Mouse (Mus musculus) R1 (cell line): Measurements from ENCODE around the gene Foxp2.

ENCODE experiments used
- DNase-seq: peaks from one replicate; pipeline ENCODE4 v3.0.0-alpha.2; 2018; ENCODE audit warnings: low read depth, low spot score

The Foxp2 gene

GRCm38 (mm10) chr6:15370827-15371226 lies 469.7 kb downstream of the Foxp2 start:
- DNase-seq, result no peak

- no peak for DNase-seq
These were observed 472.5 kb downstream of the Foxp2 start for GRCm38 (mm10) chr6:15373621-15374020.

GRCm38 (mm10) chr6:15378261-15378660 lies 477.1 kb downstream of the Foxp2 start:
- DNase-seq, result no peak

GRCm38 (mm10) chr6:15396462-15396861 lies 495.3 kb downstream of the Foxp2 start:
- no peak for DNase-seq

- DNase-seq, result no peak
These were observed 496.3 kb downstream of the Foxp2 start for GRCm38 (mm10) chr6:15397485-15397884.

- DNase-seq, result no peak
These were observed 500.0 kb downstream of the Foxp2 start for GRCm38 (mm10) chr6:15401138-15401537.

GRCm38 (mm10) chr6:15402026-15402425 lies 500.9 kb downstream of the Foxp2 start:
- DNase-seq, result no peak

GRCm38 (mm10) chr6:15415099-15415498 lies 514.0 kb downstream of the Foxp2 start:
- DNase-seq, result no peak

- DNase-seq, result no peak
These were observed 558.6 kb downstream of the Foxp2 start for GRCm38 (mm10) chr6:15459701-15460100.

- no peak for DNase-seq
These were observed 562.2 kb downstream of the Foxp2 start for GRCm38 (mm10) chr6:15463390-15463789.

GRCm38 (mm10) chr6:15465471-15465870 lies 564.3 kb downstream of the Foxp2 start:
- no peak for DNase-seq

- DNase-seq, result no peak
These were observed 565.5 kb downstream of the Foxp2 start for GRCm38 (mm10) chr6:15466634-15467033.

GRCm38 (mm10) chr6:15486909-15487308 lies 585.8 kb downstream of the Foxp2 start:
- DNase-seq, result no peak
